Mouse (Mus musculus): ENCODE data around the gene Lrrc58.

The Lrrc58 gene

DNA sequence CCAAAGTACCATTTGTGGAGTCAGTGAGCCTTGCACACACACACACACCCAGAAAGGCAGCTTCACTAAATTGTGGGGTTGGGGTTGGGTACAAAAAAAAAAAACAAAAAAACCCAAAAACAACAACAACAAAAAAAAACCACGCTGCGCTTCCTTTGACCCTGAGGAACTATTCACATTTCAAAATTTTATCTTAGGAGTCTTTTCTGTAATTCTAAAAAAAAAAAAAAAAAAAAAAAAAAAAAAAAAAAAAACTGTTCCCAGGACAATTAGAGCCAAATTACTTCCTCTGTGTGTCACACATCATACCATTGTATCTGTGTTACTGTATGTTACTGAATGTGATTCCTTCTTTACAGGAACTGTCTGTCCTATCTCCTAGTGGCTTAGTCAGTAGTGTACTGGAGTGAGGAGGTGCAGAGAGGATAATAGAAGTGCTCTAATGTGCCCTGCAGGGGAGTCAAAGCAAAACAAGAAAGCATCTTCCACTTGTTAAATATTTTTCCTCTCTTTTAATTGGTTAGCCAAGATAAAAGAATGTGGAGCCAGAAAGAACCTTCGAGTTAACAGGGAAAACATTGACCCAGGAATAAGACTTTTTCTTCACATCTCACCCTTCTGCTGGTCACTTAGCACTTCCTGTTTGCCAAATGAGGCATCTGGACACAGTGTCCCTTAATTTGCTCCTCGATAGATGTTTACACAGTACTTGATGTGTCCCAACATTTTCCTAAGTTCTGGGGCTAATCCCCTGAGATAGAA, 1.5 kb downstream of the Lrrc58 start:
- no peak for DNase-seq (ENCODE audit: low spot score)

DNA sequence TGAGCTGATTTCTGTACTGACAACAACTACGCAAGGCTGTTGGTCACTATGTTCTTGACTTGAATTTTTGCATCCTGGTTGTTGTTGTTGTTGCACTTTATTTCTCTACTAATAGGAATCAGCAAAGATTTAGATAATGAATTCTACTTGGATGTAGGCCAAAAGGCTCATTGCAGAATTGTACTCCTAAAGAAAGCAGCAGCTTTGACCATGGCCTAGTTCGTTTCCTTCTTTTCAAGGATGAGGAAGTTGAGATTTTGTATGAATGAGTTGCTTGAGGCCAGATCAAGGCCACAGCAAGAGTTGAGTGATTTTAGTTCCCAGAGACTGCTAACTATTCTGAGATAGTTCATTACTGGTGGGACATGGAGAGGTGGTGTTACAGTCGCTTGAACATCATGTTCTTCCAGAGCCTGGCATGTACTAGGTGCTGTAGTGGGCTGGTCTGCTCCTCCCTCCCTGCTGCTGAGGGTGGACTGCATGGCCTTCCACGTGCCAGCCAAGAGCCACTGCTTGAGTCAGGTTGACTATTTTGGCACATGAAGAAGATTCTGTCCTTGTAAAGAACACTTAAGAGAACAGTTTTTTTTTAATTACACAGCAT, 3.0 kb downstream of the Lrrc58 start:
- no peak for DNase-seq (ENCODE audit: low spot score)

DNA sequence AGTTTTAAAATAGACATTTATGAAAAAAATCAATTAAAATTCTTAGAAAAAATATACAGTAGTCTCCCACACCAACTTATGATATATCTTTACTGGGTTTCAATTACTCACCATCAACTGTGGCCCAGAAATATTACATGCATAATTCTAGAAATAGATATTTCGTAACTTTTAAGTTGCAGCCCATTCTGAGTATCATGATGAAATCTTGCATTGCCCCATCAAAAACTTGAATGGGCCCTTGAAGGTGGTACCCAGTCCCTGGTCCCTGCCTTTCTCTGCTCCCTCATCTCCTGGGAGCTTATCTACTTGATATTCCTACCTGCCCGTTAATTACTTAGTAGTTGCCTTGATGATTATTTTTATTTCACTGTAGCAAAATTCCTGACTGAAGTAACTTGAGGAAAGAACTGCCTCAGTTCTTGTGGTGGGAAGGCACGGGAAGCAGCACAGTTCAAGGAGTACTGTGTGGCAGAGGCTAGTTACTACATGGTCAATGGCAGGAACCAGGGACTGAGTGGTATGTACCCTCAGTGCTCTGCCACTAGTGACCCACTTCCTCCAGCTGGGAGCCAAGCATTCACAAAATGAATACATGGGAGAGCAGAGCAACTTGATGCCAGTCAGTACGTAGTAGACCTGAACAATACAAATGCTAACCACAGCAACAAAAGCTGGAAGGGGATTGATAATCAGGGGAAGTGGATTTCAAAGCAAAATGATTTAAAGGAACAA, 6.5 kb downstream of the Lrrc58 start:
- DNase-seq (ENCODE audit: low spot score) = no peak

DNA sequence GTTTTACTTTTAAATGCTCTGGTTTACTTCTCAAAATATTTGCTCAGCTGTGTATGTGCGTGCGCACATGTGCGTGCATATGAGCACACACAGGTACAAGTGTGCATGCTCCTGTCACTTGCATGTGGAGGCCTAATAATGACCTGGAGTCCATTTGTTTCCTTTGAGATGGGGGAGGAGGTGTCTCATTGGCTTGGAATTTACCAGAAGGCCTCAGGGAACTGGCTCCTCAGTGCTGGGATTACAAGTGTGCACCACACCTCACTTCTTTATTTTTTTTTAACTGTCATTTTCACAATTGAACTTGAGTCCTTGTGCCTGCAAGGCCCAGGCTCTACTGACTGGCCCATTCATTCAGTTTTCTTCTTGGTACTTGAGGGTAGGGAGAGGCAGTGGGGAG, 9.2 kb downstream of the Lrrc58 start:
- DNase-seq (ENCODE audit: low spot score) = no peak

DNA sequence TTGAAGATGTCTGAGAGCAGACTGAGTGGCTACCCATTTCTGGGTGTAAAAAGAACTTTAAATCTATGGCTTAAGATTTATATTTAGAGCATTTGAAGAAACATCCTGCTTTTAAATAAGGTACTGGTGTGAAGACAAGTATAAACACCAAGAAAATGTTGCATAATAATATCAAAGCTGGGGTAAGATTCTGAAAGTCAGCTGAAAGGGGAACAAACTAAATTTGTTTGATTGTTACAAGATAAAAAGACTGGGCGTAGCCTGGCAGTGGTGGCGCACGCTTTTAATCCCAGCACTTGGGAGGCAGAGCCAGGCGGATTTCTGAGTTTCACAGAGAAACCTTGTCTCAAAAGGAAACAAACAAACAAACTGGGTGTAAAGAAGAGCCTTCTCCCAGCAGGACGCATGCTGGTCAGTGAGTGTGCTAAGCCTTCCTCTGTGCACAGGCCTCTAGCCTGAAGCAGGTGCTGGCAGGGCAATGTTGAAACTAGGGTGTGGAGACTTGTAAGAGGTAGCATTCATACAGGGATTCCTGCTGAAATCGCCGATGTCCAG, 10.8 kb downstream of the Lrrc58 start:
- no peak for DNase-seq (ENCODE audit: low spot score)

DNA sequence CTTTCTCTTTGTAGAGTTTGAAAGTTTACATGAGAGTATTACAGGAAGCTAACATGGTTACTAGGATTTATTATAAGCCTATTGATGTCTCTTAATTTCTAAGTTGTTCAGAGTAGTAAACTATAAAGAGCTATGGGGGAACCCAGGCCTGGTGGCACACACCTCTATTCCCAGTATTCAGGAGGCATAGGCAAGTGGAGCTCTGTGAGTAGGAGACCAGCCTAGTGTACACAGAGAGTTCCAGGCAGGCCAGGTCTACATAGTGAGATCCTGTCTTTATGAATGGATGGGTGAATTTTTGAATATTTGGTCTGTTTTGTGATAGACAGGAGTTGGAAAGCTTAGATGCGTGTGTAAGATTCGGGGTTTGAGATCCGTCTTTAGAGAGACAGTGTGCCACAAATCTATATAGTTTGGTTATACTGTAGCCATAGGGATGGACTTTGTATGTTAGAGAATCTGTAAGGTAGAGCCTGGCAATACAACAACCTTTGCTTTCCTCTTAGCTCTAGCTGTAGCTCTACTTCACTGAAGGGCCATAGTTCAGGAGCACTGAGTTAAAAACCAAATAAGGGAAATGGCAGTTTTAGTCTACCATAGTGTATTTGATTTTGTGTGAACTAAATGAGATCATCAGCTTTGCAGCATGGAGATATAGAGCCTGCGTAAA, 11.7 kb downstream of the Lrrc58 start:
- no peak for DNase-seq (ENCODE audit: low spot score)

DNA sequence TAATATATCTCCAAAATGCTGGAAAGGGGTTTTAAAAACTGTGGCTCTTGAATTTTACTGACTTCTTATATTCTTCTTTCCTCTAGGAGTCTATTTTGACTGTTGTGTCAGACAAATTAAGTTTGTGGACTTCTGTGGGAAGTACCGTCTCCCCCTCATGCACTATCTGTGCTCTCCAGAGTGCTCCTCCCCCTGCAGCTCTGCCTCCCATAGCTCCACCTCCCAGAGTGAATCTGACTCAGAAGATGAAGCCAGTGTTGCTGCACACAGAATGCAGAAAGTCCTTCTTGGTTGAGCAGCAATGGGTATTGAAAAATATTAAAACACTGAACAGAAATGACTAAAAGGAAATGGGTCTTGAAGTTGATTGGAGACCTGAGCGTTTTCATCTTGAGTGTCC, 13.0 kb downstream of the Lrrc58 start:
- DNase-seq (ENCODE audit: low spot score) = no peak

DNA sequence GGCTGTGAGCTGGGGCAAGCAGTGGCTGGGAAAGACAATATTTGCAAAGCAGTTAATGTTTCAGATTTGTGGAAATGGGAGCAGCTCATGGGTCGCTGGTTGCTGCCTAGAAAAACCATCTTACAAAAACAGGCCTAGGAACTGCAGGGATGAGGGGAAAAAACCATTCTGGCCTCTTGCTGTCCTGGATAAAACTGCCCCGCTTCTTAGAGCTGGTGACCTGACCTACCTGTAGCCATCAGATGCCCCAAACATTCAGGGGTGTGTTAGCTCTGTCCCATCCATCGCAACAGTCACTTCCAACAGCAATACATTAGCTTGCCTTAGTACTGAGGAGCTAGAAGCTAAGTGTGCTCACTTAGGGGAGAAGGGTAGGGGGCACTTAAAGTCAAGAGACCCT, 20.8 kb downstream of the Lrrc58 start:
- no peak for DNase-seq (ENCODE audit: low spot score)

DNA sequence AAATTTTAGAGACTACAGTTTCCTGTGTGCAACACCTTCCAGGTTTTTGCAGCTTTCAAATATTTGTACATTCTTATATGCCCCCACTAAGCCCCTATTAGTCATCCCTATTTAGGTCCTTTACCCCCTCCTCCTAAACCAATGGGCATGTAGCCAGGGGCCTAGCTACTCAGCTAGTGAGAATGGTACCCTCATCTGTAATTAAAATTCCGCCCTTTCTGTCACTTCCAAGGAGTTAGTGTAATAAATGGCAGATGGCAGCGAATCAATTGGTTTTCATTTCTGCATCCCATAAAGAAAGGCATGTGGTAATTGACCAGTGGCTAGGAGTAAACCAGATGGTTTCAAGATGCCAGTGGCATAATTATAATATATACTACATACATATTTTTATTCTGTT, 24.5 kb downstream of the Lrrc58 start:
- no peak for DNase-seq (ENCODE audit: low spot score)

DNA sequence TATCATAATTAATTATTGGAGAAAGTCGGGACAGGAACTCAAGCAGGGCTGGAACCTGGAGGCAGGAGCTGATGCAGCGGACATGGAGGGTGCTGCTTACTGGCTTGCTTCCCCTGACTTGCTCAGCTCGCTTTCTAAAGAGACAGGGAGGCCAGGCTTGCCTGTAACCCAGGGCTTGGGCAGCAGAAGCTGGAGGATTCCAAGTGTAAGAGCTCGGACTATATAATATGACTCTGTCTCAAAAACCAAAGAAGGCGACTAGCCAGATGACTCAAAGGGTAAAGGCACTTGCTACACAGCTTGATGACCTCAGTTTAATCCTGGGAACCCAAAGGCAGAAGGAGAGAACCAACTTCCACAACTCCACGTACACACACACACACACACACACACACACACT, 25.2 kb downstream of the Lrrc58 start:
- DNase-seq (ENCODE audit: low spot score) = no peak

DNA sequence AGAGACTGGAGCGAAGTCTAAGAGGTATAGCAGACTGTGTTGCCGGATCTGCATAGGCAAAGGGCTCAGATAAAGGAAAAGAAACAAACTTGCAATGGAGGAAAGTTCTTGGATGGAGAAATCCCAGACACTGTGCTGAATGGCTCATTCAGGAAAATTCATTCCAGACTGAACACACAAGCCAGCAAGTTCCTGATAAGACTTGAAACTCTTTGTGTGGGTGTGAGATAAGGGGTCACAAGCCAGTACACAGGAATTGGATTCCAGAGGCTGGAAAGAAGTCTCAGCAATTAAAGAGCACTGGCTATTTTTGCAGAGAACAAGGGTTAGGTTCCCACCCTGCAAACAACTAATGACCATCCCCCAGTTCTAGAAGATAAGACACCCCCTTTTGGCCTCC, 25.8 kb downstream of the Lrrc58 start:
- no peak for DNase-seq (ENCODE audit: low spot score)

DNA sequence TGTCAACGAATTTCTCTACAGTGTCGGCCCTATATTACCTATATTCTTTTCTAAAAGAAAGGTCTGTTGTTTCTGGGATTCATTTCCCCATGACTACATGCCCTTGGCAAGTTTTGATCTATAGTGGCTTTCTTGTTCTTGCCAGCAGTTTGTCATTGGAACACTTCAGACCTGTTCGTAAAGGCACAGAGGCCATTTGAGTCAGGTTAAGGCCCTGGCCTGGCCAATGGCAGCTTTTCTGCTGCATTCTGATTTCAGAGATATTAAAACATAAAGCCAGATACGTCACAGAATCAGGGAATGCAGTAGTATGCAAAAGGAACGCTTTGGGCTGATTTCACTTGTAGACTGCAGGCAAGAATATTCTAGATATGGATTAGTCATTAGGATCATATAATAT, 30.6 kb downstream of the Lrrc58 start:
- DNase-seq (ENCODE audit: low spot score) = no peak

DNA sequence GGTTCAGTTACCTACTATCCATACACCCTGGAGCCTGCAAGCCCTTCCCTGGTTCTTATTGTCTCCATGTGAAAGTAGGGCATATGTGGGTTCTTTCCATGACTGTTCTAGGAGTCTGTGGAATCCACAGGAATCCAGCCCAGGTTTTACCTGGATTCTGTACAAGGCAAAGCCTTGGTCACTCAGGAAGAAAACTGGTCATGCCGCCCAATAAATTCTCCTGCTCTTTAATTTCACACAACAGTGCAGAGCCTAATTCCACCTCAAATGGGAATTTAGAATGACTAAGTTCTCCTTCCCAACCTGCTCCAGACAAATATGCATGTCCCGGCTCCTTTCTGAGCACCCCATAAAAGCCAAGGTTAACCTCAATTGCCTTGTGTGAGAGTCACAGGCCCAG, 31.2 kb downstream of the Lrrc58 start:
- DNase-seq (ENCODE audit: low spot score) = no peak

DNA sequence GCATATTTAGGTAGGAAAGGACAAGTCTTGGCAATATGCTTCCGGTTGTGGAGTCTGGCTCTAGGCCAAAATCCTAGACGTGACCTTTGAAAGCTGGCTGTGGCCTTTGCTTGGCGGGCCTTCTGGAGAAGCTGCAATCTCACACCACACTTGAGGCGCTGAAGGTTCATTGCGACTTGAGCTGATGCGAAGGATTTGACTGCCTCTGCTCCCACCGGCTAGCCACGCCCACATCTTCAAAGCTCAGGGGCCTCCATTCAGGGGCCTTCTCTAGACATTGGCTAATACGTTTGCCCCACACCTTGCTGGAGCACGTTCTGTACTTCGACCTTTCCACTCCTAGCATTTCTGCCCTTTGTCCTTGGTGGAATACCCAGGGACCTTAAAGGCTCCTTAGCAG, 33.1 kb downstream of the Lrrc58 start:
- DNase-seq (ENCODE audit: low spot score) = no peak

DNA sequence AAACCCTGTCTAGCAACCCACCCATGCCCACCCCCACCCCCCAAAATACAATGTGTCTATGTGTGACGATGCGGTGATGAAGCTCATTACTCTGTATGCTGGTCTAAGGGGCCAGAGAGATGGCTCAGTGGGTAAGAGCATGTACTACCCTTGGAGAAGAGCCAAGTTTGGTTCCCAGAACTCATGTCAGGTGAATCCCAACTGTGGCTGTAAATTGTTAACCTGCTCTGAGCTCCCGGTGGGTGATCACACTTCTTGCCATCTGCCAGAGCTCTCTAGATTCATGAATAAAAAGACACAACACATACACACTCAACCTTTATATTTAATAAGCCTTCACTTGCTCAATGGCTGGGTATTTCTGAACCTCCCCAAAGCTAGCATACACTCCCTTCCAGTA, 38.3 kb downstream of the Lrrc58 start:
- no peak for DNase-seq (ENCODE audit: low spot score)

DNA sequence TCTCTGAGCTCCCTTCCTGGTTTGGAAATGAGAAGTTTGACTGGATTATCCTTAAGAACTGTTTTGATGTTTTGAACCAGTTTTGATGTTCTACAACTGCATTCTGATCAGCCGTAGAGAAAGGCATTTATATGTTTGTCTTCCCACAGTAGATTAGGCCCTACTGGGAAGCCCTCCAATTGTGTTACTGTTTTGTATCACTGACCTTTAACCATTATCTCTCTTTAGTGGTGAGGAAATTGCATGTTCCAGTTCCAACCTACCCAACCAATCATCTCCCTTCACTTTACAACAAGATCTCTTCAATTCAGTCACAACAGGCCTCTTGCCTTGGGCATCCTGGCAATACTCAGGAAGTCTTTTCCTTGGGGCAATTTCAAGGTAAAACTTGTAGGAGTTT, 42.9 kb downstream of the Lrrc58 start:
- no peak for DNase-seq (ENCODE audit: low spot score)

DNA sequence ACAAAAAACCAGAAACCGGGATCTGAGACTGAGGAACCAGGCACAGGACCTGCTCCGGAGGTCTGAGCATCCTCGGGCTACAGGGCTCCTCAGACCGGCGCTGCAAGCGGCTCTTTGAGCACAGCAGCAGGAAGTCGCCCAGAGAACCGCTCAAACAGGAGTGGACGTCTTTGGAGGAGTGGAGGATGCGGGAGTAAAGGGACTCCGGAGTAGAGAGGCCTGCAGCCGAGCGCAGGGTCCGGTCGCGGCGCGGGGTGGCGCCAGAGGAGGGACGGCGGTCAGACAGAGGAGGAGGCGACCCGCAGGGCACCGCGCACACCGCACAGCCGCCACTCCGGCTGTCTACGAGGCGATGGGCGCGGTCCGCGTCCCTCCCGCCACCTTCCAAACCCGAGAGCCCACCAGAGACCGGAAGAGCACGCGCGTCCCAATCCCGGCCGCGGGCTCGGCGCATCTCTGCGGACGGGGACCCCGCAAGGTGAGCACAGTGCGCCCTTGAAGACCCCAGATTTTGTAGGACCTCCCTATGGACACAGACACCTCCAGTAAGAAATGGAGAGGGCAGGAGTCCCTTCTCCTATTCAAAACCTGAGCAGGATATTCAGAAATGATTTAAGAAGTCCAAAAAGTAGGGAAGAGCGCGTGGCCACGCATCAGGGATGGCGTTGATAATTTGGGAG, 48.1 kb downstream of the Lrrc58 start, which contains the start of gene Gpr156:
Gpr156 (plus strand) TSS at position 359 of the 680 bp plus-strand sequence.
- peak; percentile 15 for DNase-seq (ENCODE audit: low spot score)

DNA sequence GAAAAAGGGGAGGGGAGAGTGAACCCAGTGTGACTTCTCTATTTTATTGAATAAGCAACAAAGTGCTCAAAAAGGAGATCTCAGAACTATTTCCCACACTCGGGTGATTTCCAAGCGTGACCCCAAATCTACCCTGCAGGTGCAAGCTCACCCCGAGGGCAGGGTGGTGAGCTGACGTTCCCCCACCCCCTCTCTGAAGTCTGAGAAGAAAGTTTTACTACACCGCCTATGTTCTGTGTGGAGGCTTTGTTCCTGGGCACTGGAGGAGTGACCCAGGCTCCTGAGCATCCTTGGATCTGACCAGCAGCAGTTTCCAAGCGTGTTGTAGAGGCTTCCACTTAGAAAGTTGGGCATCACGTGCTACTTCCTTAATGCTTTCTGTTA, 48.6 kb downstream of the Lrrc58 start:
- no peak for DNase-seq (ENCODE audit: low spot score)

DNA sequence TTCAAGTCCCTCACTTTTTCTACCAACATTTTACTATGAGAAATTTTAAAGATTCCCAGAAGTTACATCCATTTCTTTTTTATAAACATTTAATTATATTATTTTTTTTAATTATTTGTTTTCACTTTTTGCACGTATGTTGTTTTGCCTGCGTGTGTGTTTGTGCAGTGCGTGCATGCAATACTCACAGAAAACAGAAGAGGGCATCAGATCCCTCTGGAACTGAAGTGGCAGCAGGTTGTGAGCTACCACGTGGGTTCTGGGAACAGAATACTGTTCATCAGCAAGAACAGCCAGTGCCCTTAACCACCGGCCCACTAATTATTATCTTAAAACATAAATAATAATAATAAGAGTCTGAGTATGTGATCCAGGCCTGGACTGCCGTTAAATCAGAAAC, 50.8 kb downstream of the Lrrc58 start:
- DNase-seq (ENCODE audit: low spot score) = no peak

DNA sequence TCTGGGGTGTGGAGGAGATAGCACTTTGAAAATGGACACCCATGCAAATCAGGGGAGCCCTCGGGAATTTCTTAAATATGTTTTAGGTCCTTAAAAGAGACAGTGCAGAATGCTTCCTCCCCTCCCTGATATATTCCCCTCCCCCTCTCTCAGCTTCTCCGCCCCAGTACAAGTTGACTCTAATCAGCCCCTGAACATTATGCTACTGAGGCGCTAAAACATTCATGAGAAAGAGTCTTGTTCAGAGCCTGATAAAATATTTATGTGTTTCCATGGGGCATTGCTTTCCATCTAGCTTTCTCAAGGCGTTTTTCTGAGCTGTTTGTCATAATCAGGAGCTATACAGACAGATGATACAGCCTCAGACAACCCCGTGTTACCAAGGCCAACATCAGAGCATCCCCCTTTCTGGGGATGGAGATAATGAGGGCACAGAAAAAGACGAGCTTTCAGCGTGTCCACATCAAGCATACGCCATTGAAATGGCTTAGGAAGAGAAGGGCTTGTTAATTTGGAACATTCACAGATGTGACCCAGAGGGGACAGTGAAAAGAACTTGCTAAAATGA, 52.7 kb downstream of the Lrrc58 start:
- DNase-seq (ENCODE audit: low spot score) = no peak

DNA sequence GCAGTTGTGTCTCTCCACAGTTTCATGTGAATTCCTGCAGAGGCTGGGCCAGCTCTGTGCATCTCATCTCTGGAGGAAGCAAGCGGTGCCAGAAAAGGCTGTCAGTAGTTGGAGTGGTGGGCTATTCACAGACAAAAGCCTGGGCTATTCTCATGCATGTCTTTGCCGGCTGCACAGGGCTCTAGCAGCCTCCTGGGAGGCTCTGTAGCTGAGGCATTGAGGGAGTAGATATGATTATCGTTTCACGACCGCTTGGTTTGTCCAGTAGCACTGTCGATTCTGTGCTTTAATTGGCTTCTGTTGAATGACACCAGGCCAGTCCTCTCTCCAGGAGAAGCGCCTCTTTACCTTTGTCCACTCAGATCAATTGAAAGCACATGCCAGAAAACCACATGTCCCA, 57.9 kb downstream of the Lrrc58 start:
- no peak for DNase-seq (ENCODE audit: low spot score)

DNA sequence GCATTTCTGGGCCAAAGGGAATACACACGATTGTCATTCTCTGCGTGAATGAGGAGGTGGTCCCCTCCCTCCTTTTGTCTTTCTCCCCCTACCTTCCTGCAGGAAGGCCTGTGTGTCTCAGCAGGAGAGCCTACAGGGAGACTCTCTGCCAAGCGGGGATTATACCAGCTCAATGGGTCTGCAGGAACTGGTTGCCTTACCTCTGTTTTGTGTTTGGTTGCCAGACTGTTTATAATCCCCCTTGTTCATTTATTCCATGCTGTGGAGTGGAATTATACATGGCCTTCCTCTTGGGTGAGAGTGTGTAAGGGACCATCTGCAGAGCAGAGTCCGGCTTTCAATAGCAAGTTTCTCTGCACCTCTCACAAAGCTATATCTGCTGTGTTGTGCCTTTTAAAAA, 58.9 kb downstream of the Lrrc58 start:
- DNase-seq (ENCODE audit: low spot score) = no peak
